Mouse (Mus musculus) mouse embryonic stem cell (cell line): ENCODE results near the gene Rbfox2.

Source experiments
- in situ Hi-C, 2 experiments: fragments of 300-500 bp; cut with MboI; formaldehyde crosslinking; loops; 1 replicate in 1 of 2; 3 replicates in 1 of 2; pipeline ENCODE4 v1.14.3; 2019 to 2020; ENCODE audit warnings: low sequenced_read_pairs in 2 of 2, low pct_unique_long_range_greater_than_20kb in 1 of 2, mixed read lengths in 1 of 2; ENCODE audit not compliant: unreplicated experiment in 1 of 2

Gene Rbfox2

GRCm38 (mm10) chr15:77166225-77166732, 140.5 kb downstream of the Rbfox2 start:
- in situ Hi-C loops = no loop called here

DNA sequence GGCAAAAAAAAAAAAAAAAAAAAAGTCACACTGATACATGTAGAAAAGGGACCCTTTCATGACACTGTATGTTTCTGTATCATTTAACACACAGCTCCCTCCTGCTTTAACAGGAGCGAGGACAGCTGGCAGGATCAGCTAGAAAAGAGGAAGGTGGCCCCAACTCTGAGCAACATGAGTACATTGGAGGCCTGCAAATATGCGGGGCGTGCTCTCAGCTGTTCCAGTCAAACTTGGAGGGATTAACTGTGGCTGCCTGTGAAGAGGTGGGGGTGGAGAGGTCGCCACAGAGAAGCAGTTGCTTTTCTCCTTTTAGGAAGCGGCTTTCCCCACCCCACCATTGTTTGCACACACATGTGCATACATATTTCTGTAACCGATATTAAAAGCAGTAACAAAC, 143.5 kb downstream of the Rbfox2 start:
- in situ Hi-C loops = no loop called here

GRCm38 (mm10) chr15:77162931-77163330, 143.9 kb downstream of the Rbfox2 start:
- in situ Hi-C loops = no loop called here

DNA sequence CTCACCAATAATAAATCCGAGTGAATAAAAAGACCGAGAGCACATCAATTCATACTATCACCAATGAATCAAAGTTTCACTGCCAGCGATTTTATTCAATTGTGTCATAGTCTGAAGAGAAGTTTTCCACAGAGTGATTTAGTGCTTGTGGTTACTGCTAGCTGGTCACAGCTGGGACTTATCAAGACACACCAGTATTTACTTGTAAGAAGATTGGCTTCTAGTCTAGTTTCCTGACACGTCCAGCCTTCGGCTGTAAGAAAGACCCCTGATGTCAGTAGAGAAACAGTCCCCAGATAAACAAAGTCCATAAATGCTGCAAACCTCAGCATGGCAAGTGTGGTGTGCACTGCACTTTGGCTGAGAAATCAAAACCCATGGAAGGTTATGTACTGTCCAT, 145.4 kb downstream of the Rbfox2 start:
- in situ Hi-C loops = no loop called here

DNA sequence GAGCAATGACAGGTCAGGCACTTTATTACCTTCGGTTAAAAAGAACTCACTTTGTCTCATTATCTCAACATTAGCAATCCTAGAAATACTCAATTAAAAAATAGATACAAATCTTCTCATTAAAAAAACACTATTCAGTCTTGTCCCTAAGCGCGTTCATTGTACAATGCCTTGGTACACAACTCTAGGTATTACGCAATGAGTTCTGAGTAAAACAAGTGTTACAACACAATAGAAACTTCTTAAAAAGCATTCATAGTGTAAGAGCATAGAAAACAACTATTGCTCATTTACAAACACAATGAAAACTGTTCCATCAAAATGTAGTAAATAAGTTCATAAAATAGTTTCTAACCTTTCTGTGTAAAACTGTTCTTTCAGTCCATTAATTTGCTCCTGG, 146.0 kb downstream of the Rbfox2 start:
- in situ Hi-C loops = no loop called here

- in situ Hi-C loops = no loop called here
Observed at GRCm38 (mm10) chr15:77156525-77156924, 150.3 kb downstream of the Rbfox2 start.

DNA sequence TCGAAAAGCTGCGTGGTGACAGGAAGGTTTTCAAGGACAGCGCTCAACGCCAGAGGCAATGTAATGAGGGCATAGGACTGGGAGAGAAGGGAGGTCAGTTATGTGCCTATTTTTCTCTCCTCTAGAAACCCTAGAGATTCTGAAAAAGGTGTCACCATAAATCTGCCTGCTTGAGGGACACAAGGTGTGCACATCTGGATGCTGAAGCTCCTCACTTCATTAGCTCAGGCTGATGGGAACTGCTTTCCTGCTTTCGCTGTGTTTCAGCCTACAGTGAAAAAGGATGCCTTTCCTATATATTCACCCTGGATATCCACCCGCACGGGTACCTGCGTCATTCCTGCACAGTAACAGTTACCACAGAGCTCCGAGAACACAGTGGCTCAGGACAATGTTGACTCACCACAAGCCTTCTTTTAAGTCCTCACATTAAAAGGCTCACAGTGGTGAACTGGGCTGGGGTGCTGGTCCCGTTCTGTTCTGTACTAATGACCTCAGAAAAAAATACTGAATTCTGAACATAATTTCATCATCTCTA, 152.5 kb downstream of the Rbfox2 start:
- in situ Hi-C loops = no loop called here

DNA sequence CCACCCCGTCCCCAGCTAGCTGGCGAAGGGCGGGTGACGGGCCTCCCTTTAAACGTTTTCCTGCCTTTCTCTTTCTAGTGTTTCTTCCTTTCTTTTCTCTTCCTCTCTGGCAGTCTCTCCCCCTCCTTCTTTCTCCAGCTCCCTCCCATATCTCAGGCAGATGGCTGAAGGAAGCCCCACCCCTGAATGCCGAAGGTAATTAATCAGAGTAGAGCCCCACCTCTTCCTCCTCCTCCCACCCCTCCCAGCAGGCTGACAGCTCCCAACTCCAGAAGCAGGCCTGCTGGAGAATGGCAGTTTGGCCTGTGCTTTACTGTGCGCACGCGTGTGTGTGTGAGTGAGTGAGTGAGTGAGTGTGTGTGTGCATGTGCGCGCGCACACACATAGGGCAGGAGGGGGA, 153.2 kb downstream of the Rbfox2 start:
- in situ Hi-C loops = no loop called here

DNA sequence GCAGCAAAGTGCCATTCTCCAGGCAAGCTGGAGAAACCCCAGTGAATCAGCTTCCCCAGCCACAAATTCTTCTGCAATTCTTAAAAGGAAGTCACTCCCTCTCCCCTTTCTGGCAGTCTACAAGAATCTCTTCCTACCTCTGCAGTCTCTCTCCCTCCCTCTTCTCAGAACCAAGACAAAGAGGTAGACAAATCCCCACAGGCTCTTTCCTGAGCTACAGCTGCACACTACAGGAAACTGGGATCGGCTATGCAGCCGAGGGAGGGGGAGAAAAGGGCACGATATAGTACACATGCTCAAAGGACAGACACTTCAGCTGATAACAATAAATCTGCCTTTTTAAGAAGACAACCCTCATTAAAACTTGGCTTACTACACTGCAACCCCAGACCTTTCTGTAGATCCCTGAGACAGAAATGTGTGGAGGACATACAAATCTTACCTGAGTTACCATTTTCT, 153.7 kb downstream of the Rbfox2 start:
- in situ Hi-C loops = no loop called here

DNA sequence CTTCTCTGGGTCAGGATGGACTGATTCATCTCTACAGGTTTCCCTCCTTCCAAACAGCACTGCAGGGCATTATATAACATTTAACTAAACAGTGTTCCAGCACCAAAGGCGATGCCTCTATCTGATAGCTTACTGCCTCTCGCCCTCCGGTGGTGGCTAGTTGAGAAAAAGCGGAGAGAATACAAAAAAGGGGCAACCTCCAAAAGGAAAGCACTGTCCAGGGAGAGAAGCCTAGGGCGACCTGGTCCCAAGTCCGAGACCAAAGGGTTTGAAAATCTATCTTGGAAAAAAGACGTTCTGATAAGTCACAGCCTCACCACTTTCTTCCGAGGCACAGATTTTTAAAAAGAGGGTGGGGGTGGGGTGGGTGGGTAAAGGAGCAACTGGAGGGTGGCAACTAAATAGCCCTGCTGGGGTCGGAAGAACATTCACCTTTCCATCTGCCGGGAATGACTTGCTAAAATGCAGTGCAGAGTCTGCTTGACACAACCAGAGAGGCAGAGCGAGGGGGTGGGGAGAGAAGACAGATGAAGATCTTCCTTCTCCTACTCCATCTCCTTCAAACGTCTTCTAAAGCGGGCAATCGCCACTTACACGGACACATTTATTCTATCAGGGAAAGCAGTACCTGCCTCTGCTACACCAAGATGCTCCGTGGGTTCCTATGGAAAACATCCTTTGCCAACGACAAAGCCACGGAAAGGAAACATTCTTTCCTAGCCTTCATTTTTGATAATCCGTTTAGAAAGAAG, 154.3 kb downstream of the Rbfox2 start:
- in situ Hi-C loops = no loop called here

DNA sequence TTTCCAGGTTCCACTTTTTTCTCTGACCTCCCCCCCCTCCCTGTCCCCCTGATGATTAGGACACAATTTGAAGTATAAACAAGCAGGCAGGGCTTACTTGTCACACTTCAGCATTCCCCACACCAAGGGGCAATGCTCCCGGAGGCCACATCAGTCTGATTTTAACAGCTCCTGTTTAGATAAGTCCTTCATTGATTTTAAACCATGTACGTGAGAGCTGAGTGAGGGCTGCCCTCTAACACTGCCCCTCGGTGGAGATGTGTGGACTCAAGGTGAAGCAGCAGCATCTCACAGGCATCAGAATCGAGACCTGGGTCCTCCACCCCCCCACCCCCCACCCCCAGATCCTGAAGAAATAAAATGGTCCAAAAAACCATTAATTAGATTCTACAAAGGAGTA, 155.0 kb downstream of the Rbfox2 start:
- in situ Hi-C loops = no loop called here

DNA sequence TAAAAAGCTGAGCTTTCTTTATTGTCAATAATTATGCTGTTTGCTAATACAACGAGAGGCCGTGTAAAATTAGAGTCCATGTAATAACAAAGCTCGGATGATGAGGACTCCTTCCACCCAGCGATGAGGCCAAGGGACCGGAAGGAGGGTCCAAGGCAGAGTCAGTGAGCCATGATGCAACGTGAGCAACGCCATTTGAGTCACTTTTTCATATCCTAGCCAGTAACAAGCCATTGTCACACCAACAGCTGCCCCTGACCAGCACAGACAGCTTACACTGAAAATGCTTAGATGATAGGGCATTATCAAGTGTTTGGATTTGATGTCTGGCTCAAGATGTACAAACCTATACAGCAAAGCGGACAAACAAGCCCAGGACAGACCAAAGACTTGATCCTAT, 155.6 kb downstream of the Rbfox2 start:
- in situ Hi-C loops = no loop called here

DNA sequence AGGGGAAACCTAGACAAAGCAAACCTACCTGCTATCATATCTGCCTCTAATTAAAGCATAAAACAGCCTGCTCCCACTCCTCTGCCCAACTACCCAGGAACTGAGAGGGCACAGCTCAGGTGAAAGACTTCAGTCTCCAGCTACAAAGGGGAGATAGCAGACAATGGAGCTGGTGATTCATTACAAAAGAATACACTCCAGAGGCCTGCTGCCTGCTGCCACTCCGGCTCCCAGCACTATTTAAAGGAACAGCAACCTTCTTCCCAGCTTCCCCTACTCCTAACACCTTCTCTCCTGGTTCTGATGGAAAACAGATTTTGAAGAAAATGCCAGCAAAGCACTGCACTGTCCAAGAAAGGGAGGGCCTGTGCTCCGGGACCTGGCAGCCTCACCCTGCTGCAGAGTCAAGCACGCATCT, 156.4 kb downstream of the Rbfox2 start:
- in situ Hi-C loops = no loop called here

DNA sequence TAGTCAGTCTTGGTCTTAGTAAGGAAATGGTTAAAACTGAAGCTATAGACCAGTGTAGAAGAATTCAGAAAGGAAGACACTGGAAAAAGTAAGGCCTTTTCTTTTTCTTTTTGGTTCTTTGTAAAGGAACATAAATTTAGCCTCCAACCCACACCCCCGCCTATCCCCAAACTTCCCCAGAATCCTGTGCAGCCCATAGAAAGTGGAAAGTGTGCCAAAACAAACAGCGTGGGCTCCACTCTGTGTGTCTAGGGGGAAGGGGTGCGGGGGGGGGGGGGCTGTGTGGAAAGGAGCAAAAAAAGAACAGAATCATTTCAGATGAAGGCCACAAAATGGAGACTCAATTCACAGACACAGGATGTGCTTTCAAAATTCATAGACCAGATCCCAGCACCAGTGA, 156.8 kb downstream of the Rbfox2 start:
- in situ Hi-C loops = no loop called here

DNA sequence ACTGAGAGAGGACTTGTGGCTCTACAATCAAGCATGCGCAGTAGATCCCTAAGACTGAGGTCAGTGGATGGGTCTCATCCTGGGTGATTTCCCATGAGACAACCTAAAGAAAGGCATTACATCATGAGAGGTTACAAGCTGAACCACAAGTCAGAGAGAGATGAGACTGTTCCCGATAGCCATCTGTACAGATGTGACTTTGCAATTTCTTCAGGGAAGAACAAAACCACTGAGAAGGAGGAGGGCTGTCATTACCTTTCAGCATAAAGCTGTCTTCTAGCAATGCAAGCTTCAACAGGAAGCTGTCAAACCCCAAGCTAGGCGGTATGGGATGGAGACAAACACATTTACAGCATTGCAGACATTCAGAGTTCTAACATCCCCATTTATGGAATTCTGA, 157.3 kb downstream of the Rbfox2 start:
- in situ Hi-C loops = no loop called here

DNA sequence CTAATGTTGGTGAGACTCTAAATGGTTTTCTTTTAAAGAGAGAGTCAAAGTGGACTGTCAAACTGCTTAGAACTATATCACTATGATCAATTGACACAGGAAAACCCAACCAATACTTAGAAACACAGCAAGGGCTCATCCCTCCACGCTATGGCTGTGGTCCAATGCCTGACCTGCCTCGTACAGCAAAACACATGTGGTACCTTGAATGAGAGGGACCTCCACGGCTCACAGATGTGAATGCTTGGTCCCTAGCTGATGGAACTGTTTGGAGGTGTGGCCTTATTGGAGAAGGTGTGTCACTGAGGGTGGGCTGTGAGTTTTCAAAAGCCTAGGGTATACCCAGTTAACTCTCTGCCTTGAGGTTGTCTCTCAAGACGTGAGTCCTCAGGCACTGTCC, 159.9 kb downstream of the Rbfox2 start:
- in situ Hi-C loops = no loop called here

GRCm38 (mm10) chr15:77144960-77145359, 161.8 kb downstream of the Rbfox2 start:
- in situ Hi-C loops = no loop called here

DNA sequence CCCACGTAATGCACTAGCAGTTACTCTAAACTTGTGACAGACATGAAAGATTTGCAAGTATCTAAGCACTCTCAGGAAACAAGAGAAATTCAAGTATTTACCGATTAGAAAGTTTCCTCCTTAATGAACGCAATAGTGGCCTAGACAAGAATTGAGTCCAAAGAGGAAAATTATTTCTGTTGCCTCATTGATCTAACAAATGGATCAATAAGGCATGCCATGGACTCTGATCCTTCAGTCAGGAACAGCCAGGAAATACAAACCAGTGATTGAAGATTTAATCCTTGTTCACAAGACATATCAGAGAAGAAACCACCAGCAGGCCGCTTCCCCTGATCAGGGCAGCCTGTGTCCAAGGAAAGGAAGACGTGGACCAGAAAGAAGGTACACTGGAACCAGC, 164.0 kb downstream of the Rbfox2 start:
- in situ Hi-C loops = no loop called here

- in situ Hi-C loops = no loop called here
Observed at GRCm38 (mm10) chr15:77142352-77142751, 164.5 kb downstream of the Rbfox2 start.

DNA sequence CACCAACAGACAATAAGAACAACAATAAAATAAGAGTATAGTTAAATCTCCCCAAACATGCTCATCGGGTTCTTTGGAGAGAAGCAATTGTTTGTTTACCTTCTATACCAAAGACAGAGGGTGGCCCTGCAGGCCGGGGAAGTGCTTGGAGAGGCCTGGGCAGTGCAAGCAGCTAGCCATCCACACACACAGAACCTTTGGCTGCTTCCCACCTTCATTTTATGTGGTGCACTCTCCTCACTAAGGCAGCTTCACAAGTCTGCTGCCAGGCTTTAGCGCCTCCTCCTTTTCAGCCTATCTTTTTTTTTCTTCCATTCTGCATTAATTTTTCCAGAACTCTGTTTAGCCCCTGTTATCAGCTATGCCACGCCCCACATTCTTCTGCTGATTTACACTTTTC, 165.1 kb downstream of the Rbfox2 start:
- in situ Hi-C loops = no loop called here
